7 mouse cellular contexts compared by ENCODE assay signal in the genomic region with DNA sequence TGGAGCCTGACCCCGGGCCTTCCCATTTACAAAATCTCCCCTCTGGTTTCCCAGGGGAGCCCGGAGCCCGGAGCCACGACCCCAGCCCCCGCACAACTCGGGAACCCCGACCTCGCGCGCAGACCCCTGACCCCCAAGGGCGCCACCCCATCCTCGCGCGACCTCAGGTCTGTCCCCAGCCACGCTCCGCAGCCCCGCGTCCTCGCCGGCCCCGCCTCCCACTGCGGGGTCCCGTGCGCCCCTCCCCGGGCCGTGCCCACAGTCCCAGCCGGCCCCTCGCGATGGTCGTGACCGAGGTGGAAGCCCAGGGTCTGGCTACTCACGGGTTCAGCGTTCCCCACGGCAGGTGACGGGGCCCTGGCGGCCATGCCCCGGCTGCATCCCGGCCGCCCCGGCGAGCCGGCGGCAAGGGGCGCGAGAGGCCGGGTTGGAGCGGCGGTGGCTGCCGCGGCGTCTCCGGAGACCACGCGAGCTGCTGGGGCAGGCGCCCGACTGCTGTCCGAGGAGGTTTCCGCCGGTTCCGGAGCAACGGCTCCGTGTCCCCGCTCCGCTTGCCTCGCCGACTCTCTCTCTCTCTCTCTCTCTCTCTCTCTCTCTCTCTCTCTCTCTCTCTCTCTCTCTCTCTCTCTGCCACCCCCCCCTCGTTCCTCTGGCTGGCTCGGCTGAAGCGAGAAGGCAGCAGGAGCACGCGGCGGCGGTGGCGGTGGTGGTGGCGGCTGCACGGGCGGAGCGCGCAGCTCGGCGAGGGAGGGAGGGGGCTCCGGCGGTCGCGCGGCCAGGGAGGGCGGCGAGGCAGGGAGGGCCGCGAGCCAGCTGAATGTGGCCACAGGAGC. TPM values are rescaled to one million over a fixed set of nuclear protein-coding genes. Genes with fewer than 3 reads are reported as not detected.
A peak's percentile ranks its signal among the peaks of the same experiment; 100 is the strongest.
DNase-seq lines count a peak whose midpoint lies in the region; TF ChIP-seq lines count a peak whose summit lies in the region.

No protein-coding gene starts in this region.

- H3K36me3 ChIP-seq in testis, adult 2 months (ENCODE audit: control insufficient read depth, insufficient read depth, low read length): no peaks in the 10 kb centered on the region
- H3K36me3 ChIP-seq in embryonic facial prominence, embryonic 10.5 days (replicated peaks): no peaks in the 10 kb centered on the region
- H3K36me3 ChIP-seq in limb, embryonic 10.5 days: no peaks in the 10 kb centered on the region

- no peak overlapping the region for H3K27ac ChIP-seq in testis, adult 2 months (ENCODE audit: control insufficient read depth, insufficient read depth, low read depth, low read length)
- H3K27ac ChIP-seq in embryonic facial prominence, embryonic 10.5 days (replicated peaks): peak overlapping the region; percentile 80
- peak overlapping the region; percentile 72 for H3K27ac ChIP-seq in limb, embryonic 10.5 days

- H3K4me3 ChIP-seq in testis, adult 2 months (ENCODE audit: control insufficient read depth, low read depth, low read length): peak overlapping the region; percentile 32
- H3K4me3 ChIP-seq in embryonic facial prominence, embryonic 10.5 days: peak overlapping the region; percentile 73
- peak overlapping the region; percentile 69 for H3K4me3 ChIP-seq in limb, embryonic 10.5 days

- DNase-seq in testis, postnatal 10 days (ENCODE audit: low spot score): no peak
- peak; percentile 68 for DNase-seq in embryonic facial prominence, embryonic 10.5 days (ENCODE audit: low spot score)
- DNase-seq in limb, embryonic 10.5 days (ENCODE audit: low spot score): peak; percentile 73
- peak; percentile 70 for DNase-seq in right cerebral cortex, postnatal 25 days
- DNase-seq in kidney, adult 9 months: no peak
- no peak for DNase-seq in kidney, postnatal 14 days

- under 1% methylated on average over 89 of the region's 90 CpGs for WGBS in embryonic facial prominence, embryonic 10.5 days
- under 1% methylated on average over 79 of the region's 90 CpGs for WGBS in limb, embryonic 10.5 days

- H3K4me1 ChIP-seq in testis, adult 2 months (ENCODE audit: control insufficient read depth, insufficient read depth, low read length): peaks cover 15% of the 10 kb centered on the region
- peaks cover 58% of the 10 kb centered on the region for H3K4me1 ChIP-seq in embryonic facial prominence, embryonic 10.5 days
- H3K4me1 ChIP-seq in limb, embryonic 10.5 days: peaks cover 61% of the 10 kb centered on the region

- H3K9me3 ChIP-seq in embryonic facial prominence, embryonic 10.5 days: no peaks in the 10 kb centered on the region
- H3K9me3 ChIP-seq in limb, embryonic 10.5 days (replicated peaks): no peaks in the 10 kb centered on the region

- H3K27me3 ChIP-seq in testis, adult 2 months (ENCODE audit: control insufficient read depth, insufficient read depth, low read length): peaks cover 4% of the 10 kb centered on the region
- peaks cover 95% of the 10 kb centered on the region for H3K27me3 ChIP-seq in embryonic facial prominence, embryonic 10.5 days (replicated peaks; ENCODE audit: low read depth, poor library complexity, severe bottlenecking)
- H3K27me3 ChIP-seq in limb, embryonic 10.5 days (ENCODE audit: low read depth, poor library complexity, severe bottlenecking): peaks cover 85% of the 10 kb centered on the region

- TF ChIP-seq CTCF in testis, adult 2 months (IDR thresholded peaks at IDR 0.05; ENCODE audit: control insufficient read depth, insufficient read depth, insufficient replicate concordance, low read depth, low read length): no peak

- TF ChIP-seq POLR2A in testis, adult 2 months (IDR thresholded peaks at IDR 0.05; ENCODE audit: control insufficient read depth, low read depth, low read length): no peak

RNA-seq across cellular contexts. Expression of a gene that starts 2.2 kb away (rescaled TPM):
- 0.28 and 1.4 TPM in 2 replicates for polyA plus RNA-seq in testis, adult 2 months (2012; rRNA removed)
- 2.3 and 2.5 TPM in 2 replicates for polyA plus RNA-seq in embryonic facial prominence, embryonic 10.5 days (2016; fragmentation: Nextera tagmentation; extraction: Ambion mirVana)
- polyA plus RNA-seq in limb, embryonic 10.5 days (2016; fragmentation: Nextera tagmentation; extraction: Ambion mirVana): 1.4 and 1.7 TPM in 2 replicates

Comparison
In these comparisons a context has a peak if more than half of its experiments do, and no peak if none do; other contexts are left out.
1. DNase-seq: peak in embryonic facial prominence, embryonic 10.5 days (single experiment), limb, embryonic 10.5 days (single experiment) and right cerebral cortex, postnatal 25 days (single experiment); none in testis, postnatal 10 days (single experiment), kidney, adult 9 months (single experiment) and kidney, postnatal 14 days (single experiment).
2. Peak in every context shown above with its lines, with median percentiles within 50 percentile points of each other: H3K4me3 ChIP-seq.